Mouse (Mus musculus): ENCODE data around the gene Sept5.
A peak's percentile ranks its signal among the peaks of the same experiment; 100 is the strongest.

Sept5 gene

GRCm38 (mm10) chr16:18629390-18630231 lies at the start of gene Sept5:
TSS of gene Sept5 (minus strand) at chr16:18629954.
- DNase-seq (ENCODE audit: low spot score in 2 of 2) = peak; percentile 46 to 64

DNA sequence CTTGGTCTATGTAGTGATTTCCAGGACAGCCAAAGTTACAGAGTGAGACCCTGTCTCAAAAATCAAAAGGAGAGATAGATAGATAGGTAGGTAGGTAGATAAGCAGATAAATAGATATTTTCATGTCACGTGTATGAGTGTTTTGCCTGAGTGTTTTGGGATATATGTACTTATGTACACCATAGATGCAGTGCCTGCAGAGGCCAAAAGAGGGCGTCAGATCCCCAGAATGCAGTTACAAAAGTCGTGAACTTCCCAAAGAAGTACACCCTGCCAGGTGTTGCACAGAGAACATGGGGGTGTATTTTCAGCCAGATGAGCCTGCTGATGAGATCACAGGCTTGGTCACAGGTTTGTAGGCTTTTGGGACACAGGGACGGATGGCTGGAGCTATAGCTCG lies 49.4 kb upstream of the Sept5 start:
- DNase-seq (ENCODE audit: low spot score in 2 of 2) = no peak

DNA sequence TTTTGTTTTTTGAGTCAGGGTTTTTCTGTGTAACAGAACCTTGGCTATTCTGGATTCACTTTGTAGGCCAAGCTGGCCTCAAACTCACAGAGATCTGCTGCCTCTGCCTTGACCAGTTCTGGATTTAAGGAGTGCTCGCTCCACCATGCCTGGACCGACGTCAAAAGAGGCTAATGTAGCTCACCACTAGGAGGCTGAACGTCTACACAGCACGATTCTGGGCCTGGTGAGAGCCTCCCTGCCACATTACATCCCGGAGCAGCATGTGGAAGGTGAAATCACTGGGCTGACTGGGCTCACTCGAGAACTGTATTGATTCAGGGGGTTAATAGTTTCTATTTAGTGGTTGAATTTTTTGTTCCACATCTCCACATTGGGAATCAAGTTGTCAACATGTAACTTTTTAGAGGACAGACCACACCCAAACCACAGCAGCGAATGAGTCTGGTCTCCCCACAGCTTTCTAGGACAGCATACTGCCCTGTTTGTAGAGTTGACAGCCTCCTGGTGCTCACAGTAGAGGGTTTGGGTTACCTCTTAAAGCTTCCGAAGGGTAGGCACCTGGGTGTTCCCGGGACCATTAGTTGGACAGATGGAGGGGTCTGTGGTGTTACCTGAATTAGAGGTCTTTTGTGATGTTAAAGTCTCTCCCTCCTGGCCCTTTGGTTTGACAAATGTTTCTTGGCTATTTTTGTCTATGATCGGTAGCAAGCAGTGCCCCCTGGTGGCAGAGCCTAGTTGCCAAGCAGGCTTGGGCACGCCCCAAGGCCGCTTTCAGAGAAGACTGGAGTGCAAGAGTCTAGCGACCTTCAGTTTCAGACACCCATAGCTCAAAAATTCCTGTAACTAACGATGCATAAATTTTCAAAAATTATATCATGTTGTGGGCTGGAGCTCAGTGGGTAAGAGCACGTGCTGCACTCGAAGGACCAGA lies 48.3 kb upstream of the Sept5 start:
- DNase-seq (ENCODE audit: low spot score in 2 of 2) = peak; percentile 23 to 44

DNA sequence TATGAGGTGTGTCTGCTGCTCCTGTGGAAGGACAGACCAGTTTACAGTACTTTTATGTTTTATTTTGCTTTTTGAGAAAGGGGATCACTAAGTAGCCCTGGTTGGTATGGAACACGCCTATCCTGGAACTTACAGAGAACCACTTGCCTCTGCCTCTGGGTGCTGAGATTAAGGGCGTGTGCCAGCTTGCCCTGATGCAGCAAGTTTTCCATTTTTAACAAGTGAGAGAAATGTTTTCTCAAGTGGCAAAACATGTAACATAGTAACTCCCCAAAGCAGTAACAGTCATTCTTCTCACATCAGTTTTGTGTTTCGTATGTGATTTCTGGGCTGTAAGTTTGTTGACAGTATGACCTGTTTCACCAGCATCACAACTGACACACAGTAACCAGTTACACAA lies 43.3 kb upstream of the Sept5 start:
- no peak for DNase-seq (ENCODE audit: low spot score in 2 of 2)

GRCm38 (mm10) chr16:18672027-18672426 lies 42.3 kb upstream of the Sept5 start:
- no peak for DNase-seq (ENCODE audit: low spot score in 2 of 2)

DNA sequence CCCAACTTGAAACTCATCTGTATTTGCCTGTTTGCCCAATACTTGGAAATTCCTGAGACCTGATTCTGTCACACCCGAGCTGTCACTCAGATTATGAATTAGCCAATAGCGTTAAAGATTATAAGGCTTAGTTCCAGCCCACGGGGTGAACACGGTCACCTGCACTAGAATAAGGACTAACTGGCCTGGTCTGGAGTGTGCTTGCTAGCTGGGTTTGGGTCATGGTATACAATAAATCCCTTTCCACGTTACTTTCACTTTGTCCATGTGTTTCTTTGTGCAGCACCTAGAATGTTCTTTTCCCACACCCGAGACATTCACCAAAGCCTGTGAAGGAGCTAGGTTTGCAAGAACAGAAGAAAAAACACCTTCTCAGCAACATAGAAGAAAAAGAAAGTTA lies 40.2 kb upstream of the Sept5 start:
- no peak for DNase-seq (ENCODE audit: low spot score in 2 of 2)

GRCm38 (mm10) chr16:18658597-18658996 lies 28.8 kb upstream of the Sept5 start:
- DNase-seq (ENCODE audit: low spot score in 2 of 2) = no peak

DNA sequence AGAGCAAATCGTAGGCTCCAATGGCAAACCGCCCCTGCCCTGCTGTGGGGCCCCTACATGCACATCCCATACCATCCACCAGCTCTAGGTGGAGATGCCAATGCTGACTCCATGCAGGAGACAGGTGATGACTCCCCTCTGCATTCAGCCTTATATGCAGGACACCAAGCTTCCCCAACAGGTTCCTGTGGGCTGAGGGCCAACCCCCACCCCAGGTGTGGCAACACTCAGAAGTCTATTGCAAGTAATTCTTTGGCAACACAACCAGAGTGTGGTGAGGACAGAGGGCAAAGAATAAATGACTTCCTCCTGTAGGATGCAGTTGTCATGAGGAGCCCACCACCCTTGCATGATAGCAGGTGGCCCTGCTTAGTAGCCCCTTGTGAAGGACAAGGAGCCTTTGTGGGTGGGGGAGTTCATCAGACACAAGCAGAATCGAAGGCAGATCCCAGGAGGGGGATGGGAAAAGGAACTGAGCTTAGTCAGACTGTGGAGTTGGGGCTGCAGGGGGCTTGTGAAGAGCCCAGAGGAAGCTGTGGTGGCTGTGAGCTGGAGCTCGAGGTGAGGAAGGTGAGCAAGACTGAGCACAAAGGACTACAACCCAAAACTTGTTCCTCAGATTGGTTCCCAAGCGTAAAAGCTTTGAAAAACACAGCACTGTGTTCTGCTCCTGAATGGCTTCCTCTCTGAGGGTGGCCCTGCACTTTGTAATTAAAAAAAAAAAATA lies 25.8 kb upstream of the Sept5 start:
- no peak for DNase-seq (ENCODE audit: low spot score in 2 of 2)

- DNase-seq (ENCODE audit: low spot score in 2 of 2) = no peak
Measured at GRCm38 (mm10) chr16:18653290-18654160, 23.8 kb upstream of the Sept5 start.

DNA sequence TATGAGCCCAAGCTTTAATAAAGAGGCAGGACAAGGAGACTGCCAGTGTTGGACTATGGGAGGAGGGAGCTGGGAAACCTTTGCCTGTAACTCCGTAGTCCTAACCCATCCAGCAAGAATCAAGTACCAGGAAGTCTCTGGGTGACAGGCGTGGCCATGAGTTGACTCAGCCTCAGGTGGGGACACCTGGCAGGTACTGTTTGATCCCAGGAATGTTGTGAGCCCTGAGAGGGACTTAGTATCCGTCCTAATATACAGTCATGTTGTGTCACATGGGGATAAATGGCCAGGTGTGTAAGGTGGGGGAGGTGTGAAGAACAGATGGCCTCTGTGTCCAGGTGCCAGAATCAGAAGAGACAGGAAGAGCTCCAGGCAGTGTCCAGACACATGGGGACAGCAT lies 19.4 kb upstream of the Sept5 start:
- no peak for DNase-seq (ENCODE audit: low spot score in 2 of 2)

DNA sequence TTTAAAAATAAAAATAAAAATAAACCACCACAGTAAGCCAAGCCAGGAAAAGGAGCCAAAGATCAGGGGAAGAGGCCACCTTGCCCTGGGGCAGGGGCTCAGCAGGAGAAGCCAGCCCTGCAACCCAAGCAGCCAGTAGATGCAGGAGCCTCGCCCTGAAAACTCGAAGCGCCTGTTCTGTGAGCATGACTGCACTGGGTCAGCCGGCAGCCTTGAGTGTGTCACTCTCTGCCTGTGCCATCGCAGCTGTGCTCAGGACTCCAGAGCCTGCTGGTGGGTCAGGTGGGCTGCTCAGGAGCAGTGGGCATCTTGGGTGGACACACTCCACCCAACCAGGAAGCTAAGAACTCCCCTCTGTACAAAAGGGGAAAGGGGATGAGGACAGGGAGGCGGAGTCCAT lies 15.6 kb upstream of the Sept5 start:
- no peak for DNase-seq (ENCODE audit: low spot score in 2 of 2)

- no peak for DNase-seq (ENCODE audit: low spot score in 2 of 2)
Measured at GRCm38 (mm10) chr16:18644485-18644884, 14.7 kb upstream of the Sept5 start.

DNA sequence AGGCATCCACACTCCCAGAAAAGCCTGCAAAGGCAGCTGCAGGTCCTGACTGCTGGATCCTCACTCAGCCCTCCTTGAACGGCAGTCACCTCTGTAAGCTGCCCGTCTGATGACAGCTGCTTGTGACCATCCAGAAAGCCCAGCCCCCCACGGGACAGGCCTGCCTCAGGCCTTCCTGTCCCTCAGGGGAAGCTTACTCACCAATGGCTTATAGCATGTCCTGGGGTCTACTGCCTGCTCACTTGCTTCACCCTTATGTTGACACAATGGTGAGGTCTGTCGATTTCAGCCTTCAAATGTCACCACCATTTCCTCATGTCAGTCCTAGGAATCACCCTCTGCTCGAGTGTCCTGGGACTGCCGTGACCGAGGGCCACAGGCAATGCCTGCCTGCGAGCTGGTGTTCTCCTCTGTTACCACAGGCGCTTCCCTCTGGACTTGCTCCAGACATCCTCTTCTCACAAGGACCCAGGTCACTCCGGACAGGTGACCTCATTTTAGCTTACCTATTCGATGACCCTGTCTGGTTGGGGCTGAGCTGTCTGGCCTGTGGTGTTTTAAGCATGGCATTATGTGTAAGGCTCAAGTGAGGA lies 13.7 kb upstream of the Sept5 start:
- no peak for DNase-seq (ENCODE audit: low spot score in 2 of 2)

GRCm38 (mm10) chr16:18642897-18643296 lies 13.1 kb upstream of the Sept5 start:
- no peak for DNase-seq (ENCODE audit: low spot score in 2 of 2)

DNA sequence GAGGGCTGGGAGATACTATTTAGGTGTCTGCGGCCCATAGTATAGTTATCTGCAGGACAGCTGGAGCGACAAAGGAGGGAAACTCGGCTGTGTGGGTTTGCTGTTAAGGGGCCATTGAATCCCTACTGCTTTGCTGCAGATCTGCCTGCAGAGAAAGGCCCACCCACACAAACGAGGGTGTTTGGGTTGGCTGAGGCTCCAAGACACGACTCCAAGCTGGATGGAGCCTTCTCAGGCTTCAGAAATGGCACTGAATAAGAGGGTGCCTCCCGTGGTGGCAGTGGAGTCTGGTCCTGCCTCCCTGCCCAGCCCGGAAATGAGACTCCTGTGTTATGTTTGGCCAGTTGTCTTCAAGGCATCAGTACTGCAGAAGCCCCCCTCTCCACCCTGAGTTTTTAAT lies 12.5 kb upstream of the Sept5 start:
- DNase-seq (ENCODE audit: low spot score in 2 of 2) = no peak

GRCm38 (mm10) chr16:18639382-18639929 lies 9.7 kb upstream of the Sept5 start:
- no peak for DNase-seq (ENCODE audit: low spot score in 2 of 2)

GRCm38 (mm10) chr16:18638396-18638795 lies 8.6 kb upstream of the Sept5 start:
- DNase-seq (ENCODE audit: low spot score in 2 of 2) = no peak

DNA sequence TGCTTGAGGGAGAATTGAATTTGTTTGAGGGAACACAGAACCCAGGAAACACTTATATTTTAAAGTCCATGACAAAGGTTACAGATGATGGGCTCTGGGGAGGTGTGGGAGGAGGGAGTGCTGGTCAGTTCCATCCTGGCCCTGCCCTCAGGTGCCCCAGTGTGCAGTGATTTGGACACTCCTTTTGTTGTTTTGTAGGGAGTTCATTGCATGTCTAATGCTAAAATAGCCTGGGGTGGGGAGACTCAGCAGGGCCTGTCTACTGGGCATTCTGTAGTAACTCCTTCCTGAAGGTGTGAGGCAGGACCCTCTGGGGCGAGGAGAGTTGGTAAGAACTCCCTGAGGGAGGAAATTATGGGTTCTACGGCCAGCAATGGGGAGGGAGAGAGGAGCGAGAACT lies 7.0 kb upstream of the Sept5 start:
- no peak for DNase-seq (ENCODE audit: low spot score in 2 of 2)

GRCm38 (mm10) chr16:18636401-18636800 lies 6.6 kb upstream of the Sept5 start:
- no peak for DNase-seq (ENCODE audit: low spot score in 2 of 2)

- DNase-seq (ENCODE audit: low spot score in 2 of 2) = no peak
Measured at GRCm38 (mm10) chr16:18633333-18633732, 3.6 kb upstream of the Sept5 start.
